Mouse (Mus musculus) midbrain, postnatal 0 days (tissue): ENCODE results near the gene Nat8f1. TPM values are rescaled to one million over a fixed set of nuclear protein-coding genes. Genes with fewer than 3 reads are reported as not detected.
A peak's percentile ranks its signal among the peaks of the same experiment; 100 is the strongest.
"Not testable (repeated sequence)": the region's sequence is repeated elsewhere in the genome, so short reads cannot be mapped to it uniquely, and the experiment has no call there.

Source experiments
- ATAC-seq: fragments of 200-750 bp; cut with Nextera tagmentation; 2 replicates; pipeline ENCODE4 v1.8.0; 2017; ENCODE audit warnings: moderate number of reproducible peaks, mild to moderate bottlenecking, moderate TSS enrichment, moderate library complexity; ENCODE audit not compliant: low FRiP score
- DNase-seq: peaks from one replicate; pipeline ENCODE4 v3.0.0-alpha.2; 2015; ENCODE audit warnings: low spot score
- H3K27ac ChIP-seq: fragments of 300-500 bp; sonication (generic); 2 replicates; pipeline ENCODE4 v1.5.1; 2014; ENCODE audit warnings: low read depth, mild to moderate bottlenecking, low read length, mixed read lengths
- H3K27me3 ChIP-seq: fragments of 300-500 bp; sonication (generic); 2 replicates; pipeline ENCODE4 v1.6.1; 2014; ENCODE audit warnings: low read length, control low read depth, mixed read lengths; ENCODE audit not compliant: insufficient read depth
- H3K36me3 ChIP-seq: fragments of 300-500 bp; sonication (generic); 2 replicates; pipeline ENCODE4 v1.6.1; 2014; ENCODE audit warnings: low read length, control low read depth, mixed read lengths; ENCODE audit not compliant: insufficient read depth
- H3K4me1 ChIP-seq: fragments of 300-500 bp; sonication (generic); 2 replicates; pipeline ENCODE4 v1.6.1; 2014; ENCODE audit warnings: mild to moderate bottlenecking, control low read depth, antibody characterized with exemption, low read length, mixed read lengths; ENCODE audit not compliant: insufficient read depth
- H3K4me2 ChIP-seq: fragments of 300-500 bp; sonication (generic); 2 replicates; pipeline ENCODE4 v1.6.1; 2014; ENCODE audit warnings: low read depth, mild to moderate bottlenecking, low read length, mixed read lengths; ENCODE audit not compliant: poor library complexity, severe bottlenecking
- H3K4me3 ChIP-seq: fragments of 300-500 bp; sonication (generic); 2 replicates; pipeline ENCODE4 v1.5.1; 2014; ENCODE audit warnings: low read depth, mild to moderate bottlenecking, low read length, moderate library complexity
- H3K9ac ChIP-seq: fragments of 300-500 bp; sonication (generic); replicated peaks from 2 replicates; pipeline ENCODE4 v1.6.1; 2014; ENCODE audit warnings: mild to moderate bottlenecking, low read length, moderate library complexity, mixed read lengths; ENCODE audit not compliant: poor library complexity, severe bottlenecking
- H3K9me3 ChIP-seq: fragments of 300-500 bp; sonication (generic); 2 replicates; pipeline ENCODE4 v1.6.1; 2016; ENCODE audit warnings: low read length, control low read depth
- CTCF ChIP-seq: IDR thresholded peaks from 2 replicates; pipeline ENCODE4 v1.5.1; 2016; ENCODE audit warnings: antibody characterized with exemption, mild to moderate bottlenecking
- WGBS: fragments of 180-500 bp; shearing (Covaris S2); extraction: QIAGEN DNeasy Blood & Tissue Kit; methylation state at CpG from one replicate; pipeline ENCODE4 v1.1.7; 2014; 5-methylcytosine and 5-hydroxymethylcytosine counted together
- polyA plus RNA-seq: library from polyadenylated mRNA; unstranded; fragments of >200 nt; fragmentation: Nextera tagmentation; extraction: Ambion mirVana; gene quantifications from 2 replicates; pipeline ENCODE4 v1.2.1, GENCODE M21; 2015
- total RNA-seq: library from RNA; depleted of rRNA; stranded (reverse); fragments of >200 nt; gene quantifications from 2 replicates; pipeline ENCODE4 v1.2.3, GENCODE M21; 2014; rRNA removed

Gene Nat8f1
- total RNA-seq (9.3 and 11.2 TPM in 2 replicates), polyA plus RNA-seq (19.8 and 19.9 TPM in 2 replicates)

- not testable (repeated sequence) for H3K4me1 ChIP-seq, H3K27me3 ChIP-seq, H3K36me3 ChIP-seq, H3K9me3 ChIP-seq
- peak within 1 kb of the TSS; percentile 58 for H3K4me3 ChIP-seq
- peak within 1 kb of the TSS; percentile 82 for H3K27ac ChIP-seq
- peak within 1 kb of the TSS; percentile 65 for H3K4me2 ChIP-seq
- TF ChIP-seq CTCF, result peak; percentile 64
- peak within 1 kb of the TSS; percentile 54 for H3K9ac ChIP-seq
- DNase-seq, result peak; percentile 95
- ATAC-seq, result peak; percentile 94
- under 1% methylated on average over 55 of the region's 61 CpGs for WGBS
Measured at GRCm38 (mm10) chr6:85915539-85916513, at the start of gene Nat8f1. Gene Nat8f1 (minus strand): TSS chr6:85915687.

DNA sequence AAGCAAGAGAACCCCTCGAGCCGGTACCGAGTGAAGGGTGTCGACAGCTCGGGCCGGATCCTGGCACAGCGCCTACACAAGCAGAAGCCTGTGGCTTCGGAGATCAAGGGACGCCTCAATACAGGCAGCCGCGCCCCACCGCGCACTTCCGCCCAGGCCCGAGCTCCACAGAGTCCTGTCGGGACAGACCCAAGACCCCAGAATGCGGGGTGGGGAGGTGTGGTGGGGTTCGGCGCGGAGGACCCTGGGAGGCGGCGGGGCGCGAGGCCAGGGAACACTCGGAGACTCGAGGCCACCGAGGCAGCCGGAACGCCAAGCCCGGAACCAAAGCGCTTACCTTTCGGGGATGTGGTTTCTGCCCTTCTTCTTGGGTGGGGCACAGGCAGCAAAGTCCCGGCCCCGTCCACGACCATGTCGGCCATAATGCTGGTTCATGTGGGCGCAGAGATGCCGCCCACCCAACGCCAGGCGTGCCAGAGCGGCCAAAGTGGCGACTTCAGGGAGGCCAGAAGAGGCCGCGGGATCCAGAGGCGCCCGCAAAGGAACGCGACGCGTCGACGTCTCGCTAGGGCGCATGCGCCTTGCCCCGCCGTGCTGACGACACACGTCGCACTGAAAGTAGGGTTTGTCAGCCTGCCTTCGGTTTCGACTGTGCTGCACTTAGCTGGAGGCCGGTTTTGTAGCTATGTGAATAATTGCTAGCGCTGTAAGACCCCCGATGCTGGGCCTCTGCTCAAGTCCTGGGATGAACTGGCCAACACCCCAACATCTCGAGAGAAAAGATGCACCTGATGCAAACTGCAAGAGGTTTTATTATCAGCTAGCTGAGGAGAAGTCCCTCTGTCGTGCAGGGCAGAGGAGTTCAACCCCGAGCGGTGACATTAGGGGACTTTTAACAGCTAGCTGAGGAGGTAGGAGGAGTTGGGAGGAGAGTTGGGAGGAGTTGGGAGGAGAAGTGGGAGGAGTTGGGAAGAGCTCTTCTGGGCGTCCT lies 45.9 kb upstream of the Nat8f1 start, which contains the start of gene Dusp11:
TSS of gene Dusp11 (minus strand) at position 567 of the 991 bp plus-strand sequence.
- ATAC-seq (peak; percentile 96), DNase-seq (peak; percentile 97)
- Histone ChIP-seq H3K4me1 (no peaks in the 10 kb centered on the region), H3K4me2 (peak within 1 kb of the TSS; percentile 67), H3K27me3 (no peaks in the 10 kb centered on the region), H3K9me3 (no peaks in the 10 kb centered on the region), H3K9ac (peak within 1 kb of the TSS; percentile 91), H3K36me3 (peaks cover 7% of the 10 kb centered on the region; the same call in 1 of the 2 replicates), H3K4me3 (peak within 1 kb of the TSS; percentile 87), H3K27ac (peak within 1 kb of the TSS; percentile 93)
- WGBS, result 0% methylated on average over 67 of the region's 70 CpGs
- TF ChIP-seq CTCF, result peak; percentile 14; the same call in 1 of the 2 replicates

DNA sequence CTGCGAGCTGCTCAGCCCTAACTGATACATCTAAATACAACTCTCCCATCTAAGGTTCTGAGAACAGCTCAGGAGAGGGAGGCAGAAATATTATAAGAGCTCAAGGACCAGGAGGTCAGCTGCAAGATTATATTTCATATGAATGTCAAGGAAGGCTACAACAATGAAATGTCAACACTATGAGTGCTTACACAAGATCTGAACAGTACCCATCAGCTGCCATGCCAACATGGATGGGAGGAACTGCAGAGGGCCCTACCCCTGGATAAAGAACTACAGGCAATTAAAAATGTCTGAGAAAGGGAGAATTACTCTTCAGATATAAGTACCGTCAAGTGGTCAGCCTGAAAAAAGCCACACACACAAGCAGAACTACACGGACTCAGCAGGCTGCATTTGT lies 42.1 kb upstream of the Nat8f1 start:
- 83% methylated on average over 3 of the region's 3 CpGs for WGBS

GRCm38 (mm10) chr6:85948549-85948948 lies 33.1 kb upstream of the Nat8f1 start:
- Histone ChIP-seq H3K4me3 (no peak overlapping the region), H3K36me3 (peaks cover 77% of the 10 kb centered on the region), H3K9me3 (no peaks in the 10 kb centered on the region), H3K27me3 (no peaks in the 10 kb centered on the region), H3K4me2 (no peak overlapping the region), H3K9ac (no peak overlapping the region), H3K27ac (no peak overlapping the region), H3K4me1 (no peaks in the 10 kb centered on the region)
- no peak for TF ChIP-seq CTCF
- WGBS, result 85% methylated on average over 6 of the region's 6 CpGs
- no peak for DNase-seq
- no peak for ATAC-seq

More for the DNA sequence above, 42.1 kb upstream of the Nat8f1 start:
- Histone ChIP-seq H3K4me2 (no peak overlapping the region), H3K36me3 (peaks cover 28% of the 10 kb centered on the region), H3K9ac (no peak overlapping the region), H3K27me3 (no peaks in the 10 kb centered on the region), H3K9me3 (no peaks in the 10 kb centered on the region), H3K4me3 (no peak overlapping the region), H3K27ac (no peak overlapping the region), H3K4me1 (no peaks in the 10 kb centered on the region)
- no peak for DNase-seq
- no peak for ATAC-seq
- no peak for TF ChIP-seq CTCF

- no peak overlapping the region for H3K27ac ChIP-seq
- no peak for TF ChIP-seq CTCF
- H3K9me3 ChIP-seq, result no peaks in the 10 kb centered on the region
- H3K36me3 ChIP-seq, result peaks cover 43% of the 10 kb centered on the region; the same call in 1 of the 2 replicates
- H3K27me3 ChIP-seq, result no peaks in the 10 kb centered on the region
- no peak overlapping the region for H3K9ac ChIP-seq
- ATAC-seq, result no peak
- H3K4me3 ChIP-seq, result no peak overlapping the region
- no peaks in the 10 kb centered on the region for H3K4me1 ChIP-seq
- DNase-seq, result no peak
- 94% methylated on average over 3 of the region's 3 CpGs for WGBS
- H3K4me2 ChIP-seq, result no peak overlapping the region
Measured at GRCm38 (mm10) chr6:85942469-85942868, 27.0 kb upstream of the Nat8f1 start.
